Mouse (Mus musculus): Measurements from ENCODE around the gene Sox13. TPM values are rescaled to one million over a fixed set of nuclear protein-coding genes. Genes with fewer than 3 reads are reported as not detected.
"Not testable (repeated sequence)": the region's sequence is repeated elsewhere in the genome, so short reads cannot be mapped to it uniquely, and the experiment has no call there.

Sox13 gene
- total RNA-seq, 2 experiments from 2014 or later: 9.8 to 10.8 TPM

DNA sequence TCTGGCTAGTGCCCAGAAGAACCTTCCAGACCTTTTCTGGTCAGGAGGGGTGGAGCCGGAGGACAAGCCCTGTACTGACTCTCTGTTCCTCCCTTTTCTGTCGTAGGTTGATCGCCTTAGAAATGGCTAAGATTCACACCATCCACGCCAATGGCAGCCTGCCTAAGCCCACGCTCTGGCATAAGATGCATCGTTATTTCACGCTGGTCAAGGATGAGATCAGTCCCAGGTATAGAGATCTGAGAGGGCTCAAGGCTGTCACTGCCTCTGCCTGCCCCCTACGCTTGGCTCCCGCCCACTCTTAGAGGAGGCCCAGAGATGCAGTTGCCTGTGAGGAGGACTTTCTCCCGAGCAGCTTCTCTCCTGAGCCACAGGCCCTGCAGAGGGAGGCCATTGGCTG, 55.5 kb downstream of the Sox13 start:
- DNase-seq: no peak

DNA sequence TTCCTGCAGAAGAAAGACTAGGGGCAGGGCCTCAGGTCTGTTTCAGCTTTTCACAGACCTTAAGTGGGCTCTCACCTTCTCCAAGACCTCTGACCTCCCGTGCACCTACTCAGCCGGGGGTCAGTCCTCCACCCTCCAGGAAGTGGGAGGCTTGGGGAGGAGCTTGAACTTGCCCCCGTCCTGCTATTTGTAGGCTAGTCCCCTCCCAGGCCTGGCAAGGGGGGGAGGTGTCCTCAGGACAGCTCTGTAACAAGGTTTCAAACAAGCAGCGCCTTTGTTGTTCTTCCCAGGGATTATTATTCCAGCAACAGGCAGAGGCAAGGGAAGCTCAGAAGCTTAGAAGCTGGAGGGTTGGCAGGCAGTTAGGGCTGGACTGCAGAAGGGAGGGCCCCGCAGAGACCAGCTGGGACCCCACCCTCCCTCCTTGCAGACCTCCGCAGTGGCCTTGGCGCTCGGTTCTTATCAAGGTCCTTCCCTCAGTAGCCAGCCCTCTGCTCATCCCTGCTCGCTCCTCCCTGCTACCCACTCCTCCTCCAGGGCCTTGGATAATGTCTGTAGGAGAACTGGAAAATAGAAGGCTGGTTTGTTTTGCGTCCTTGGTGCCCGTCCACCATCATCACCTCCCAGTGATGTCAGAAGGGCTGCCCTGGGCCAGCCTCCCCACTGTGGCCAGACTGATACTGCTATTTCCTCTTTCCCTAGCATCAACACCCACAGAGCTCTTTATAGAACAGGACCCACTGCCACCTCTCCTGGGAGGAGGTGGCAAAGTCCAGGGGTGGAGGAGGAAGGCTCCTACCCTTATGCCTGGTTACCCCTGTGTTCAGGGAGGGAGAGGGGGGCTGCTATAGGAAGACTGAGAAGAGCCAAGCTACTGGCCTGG, 56.3 kb downstream of the Sox13 start:
- peak in 1 of 2 experiments; percentile 53 for DNase-seq

DNA sequence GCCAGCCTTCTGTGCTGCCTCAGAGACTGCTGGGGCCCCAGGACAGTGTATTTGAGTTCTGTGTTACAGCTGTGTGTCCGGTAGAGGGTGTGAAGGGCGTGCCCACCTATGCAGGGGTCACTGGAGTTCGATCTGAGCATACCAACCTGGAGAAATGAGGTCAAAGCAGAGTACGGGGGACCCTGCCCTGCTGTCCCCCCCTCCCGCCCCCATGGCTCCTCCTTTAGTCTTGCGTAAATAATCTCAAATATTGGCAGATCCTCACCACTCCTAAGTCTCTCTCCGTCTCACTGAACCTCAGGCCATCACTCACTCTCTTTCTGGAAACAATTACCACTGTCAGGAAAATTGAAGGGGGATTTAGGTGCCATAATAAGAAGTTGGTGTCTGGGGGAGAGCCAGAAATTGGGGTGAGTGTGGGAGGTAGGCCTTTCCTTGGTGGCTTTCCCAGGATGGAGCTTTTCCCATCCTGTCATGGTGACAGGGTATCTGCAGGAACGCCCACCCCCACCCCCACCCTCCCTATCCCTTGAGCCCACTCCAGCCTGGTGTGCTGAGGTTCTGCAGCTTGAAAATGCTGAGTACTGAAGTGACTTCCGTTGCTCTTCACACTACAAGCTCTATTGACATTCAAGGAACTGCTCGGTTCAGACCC, 57.1 kb downstream of the Sox13 start:
- DNase-seq: no peak

DNA sequence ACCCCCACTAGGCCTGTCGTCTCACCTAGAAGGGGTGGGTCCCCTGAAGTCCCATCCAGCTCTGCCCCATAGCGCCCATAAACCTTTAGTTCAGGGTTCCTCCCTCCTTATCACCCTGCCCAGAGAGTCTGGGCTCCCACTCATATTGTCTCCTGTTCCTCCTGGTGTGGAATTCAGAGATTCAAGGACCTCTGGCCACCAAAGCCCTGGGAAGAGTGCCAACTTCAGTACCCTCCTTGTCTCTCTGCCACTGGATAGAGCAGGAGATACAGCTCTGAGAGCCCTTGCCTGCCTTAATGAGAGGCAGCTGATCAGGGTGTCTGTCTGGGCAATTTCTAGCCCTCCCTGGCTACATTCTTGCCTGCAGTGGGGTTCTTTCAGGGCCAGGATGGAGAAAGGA, 59.3 kb downstream of the Sox13 start:
- no peak for DNase-seq

DNA sequence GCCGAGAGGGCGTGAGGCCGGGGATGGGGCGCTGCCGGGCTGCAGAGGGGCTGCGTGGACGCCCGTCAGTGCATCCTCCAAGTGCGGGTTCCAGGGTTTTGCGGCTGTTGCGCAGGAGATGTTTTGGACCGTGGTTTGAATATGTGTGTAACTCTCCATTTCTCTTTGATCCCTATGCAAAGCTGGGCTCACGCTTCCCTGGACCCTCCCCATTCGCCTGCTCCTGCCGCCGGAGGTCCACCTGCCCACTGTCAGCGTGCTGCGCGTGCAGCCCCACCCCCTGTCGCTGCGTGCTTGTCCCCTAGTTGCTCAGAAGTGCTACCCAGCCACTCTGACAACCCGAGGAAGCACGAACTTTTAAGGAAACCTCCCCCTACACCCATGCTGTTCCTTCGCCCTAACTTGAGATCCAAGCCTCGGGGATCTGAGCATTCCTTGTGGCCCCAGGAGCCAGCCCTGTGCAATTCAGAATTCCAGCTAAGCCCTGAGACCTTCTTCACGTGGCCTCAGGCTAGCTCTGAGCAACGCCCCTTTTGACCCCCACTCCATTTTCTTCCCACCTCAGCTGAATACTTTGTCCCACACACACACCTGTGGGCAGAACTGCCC, 60.1 kb downstream of the Sox13 start:
- DNase-seq: no peak

DNA sequence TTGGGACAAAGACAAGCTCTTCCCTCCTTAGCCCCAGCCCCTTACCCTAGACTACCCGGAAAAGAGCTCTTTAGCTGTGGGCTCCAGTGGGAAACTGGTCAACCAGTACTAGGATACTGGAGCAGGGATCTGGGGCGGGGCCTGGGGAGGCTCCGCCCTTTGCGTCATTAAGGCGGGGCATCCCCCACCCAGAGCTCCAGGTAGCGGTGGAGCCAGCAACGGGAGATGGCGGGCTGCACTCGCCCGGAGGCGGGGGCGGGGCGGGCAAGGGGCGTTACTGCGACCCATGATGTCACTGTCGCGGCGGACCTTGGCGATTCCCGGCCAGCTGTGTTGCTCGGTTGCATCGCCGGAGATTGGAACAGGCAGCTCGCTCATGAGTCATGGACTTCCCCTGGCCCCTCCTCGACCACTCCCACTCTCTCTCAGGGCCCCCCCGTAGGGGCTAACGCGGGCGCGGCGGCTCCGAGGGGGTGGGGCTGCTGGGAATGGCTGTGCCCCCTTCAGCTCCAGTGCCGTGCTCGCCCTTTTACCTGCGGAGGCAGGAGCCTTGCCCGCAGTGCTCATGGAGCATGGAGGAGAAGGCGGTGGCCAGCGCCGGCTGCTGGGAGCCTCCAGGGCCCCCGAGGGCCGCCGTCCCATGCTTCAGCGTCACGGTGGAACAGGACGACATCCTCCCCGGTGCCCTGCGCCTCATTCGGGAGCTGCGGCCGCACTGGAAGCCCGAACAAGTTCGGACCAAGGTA, 60.7 kb downstream of the Sox13 start, which contains the start of gene Etnk2:
Etnk2 (plus strand) TSS at position 297 of the 746 bp plus-strand sequence.
- DNase-seq: peak; percentile 80 to 84

DNA sequence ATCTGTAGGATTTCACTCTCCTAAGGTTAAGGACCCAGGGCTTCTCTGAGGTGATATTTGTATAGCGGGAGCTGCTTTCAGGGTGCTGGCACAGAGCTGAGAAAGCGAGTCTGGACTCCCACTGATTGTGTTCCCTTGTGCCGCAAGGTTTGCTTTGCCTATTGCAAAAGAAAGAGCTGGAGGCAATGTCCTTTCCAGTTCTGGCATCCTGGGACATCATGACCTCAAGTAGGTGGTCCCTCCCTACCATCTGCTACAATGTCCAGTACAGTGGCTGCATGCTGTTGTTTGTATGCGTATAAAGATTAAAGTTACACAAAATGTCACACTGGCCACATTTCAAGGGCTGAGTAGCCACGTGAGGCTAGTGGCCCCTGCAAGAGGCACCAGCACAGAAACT, 62.1 kb downstream of the Sox13 start:
- no peak for DNase-seq

DNA sequence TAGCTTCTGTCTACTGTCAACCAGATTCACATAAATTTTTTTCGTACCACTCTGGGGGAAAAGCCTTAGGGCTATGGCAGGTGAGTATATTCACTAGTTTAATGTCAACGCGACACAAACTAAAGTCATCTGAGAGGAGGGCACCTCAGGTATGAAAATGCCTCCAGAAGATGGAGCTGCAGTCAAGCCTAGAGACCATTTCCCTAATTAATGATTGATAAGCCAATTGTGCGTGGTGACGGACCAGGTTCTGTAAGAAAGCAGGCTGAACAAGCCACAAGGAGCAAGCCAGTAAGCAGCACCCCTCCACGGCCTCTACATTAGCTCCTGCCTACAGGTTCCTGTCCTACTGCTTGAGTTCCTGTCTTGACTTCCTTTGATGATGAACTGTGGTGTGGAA, 63.2 kb downstream of the Sox13 start:
- no peak for DNase-seq

DNA sequence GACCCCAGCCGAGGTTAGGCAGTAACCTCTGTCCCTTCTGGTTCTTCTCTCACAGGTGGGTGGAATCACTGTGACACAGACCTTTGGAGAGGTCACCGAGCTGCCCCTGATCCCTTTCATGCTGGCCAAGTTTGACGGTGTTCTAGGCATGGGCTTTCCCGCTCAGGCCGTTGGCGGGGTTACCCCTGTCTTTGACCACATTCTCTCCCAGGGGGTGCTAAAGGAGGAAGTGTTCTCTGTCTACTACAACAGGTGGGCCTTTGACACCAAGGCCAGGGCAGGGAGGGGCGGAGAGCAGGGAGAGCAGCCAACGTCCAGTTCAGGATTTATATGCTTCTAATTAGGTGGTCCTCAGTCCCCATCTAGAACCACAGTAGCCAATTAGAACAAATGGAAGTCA, 67.8 kb downstream of the Sox13 start:
- DNase-seq: no peak

DNA sequence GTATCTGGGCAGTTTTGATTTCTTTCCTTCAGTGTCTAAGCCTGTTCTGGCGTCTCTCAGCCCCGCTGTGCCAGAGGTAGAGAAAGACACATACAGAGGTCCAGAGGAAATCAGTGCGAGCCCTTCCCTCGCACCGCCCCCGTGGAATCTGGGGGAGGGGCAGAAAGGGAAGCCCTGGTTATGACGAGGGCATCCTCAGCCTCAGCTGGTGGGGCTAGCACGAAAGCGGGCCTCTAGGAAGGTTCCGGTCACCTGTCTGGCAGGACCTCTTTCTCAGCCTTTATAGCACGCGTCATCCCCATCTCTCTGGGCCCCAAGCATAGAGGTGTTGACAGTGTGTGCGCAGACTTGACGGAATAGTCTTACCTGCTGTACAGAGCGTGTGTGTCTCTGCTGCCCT, 68.3 kb downstream of the Sox13 start:
- no peak for DNase-seq

DNA sequence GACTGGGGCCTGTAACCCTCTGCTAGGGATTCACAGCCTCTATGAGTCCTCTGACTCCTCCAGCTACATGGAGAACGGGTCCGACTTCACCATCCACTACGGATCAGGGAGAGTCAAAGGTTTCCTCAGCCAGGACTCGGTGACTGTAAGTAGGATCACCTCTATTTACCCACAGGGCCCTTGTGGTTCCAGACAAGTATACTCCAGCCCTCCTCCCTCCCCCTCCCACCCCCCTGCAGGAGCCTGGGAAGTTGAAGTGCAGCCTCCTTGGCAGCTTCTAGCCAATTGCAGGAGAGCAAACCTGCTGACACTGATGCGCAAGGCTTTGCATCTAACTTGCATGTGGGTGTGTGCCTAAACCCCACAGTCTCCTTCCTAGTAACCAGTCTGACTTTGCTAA, 68.7 kb downstream of the Sox13 start:
- no peak for DNase-seq

DNA sequence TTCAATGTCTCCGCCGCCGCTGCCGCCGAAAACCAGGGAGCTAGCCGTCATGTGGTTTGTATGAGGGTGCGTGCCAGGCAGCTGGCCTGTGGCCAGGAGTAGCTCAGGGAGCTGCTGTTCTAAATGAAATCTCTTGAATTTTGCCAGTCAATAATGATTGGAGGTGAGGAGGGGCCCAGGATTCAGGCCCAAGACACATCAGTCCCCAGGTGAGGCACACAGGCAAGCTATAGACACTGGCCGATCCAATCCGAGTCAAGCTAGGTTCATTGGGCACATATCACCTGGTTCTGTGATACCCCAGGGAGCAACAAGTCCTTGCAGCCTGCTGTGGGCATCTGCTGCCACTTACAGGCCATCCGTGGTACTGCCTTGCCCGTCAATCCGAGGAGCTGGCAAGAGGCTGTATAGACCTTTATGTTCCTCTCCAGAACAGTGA, 70.8 kb downstream of the Sox13 start:
- peak; percentile 54 to 82 for DNase-seq

DNA sequence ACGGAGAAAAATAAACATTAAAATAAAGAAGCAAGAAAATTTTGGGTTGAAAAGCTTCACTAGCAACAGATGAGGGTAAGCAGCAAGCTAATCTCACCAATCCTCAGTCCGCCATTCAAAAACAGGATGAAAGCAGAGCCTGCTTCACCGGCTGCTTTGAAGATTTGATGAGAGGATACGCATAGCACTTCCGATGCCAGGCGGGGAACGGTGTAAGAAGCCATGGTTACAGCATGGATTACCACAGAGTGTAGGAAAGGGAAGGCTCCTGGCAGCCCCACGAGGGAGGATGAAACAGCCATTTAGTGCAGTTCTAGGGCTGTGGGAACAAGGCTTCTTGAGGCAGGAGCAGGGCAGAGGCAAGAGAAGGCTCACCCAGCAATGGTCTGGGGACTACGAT, 72.4 kb downstream of the Sox13 start:
- DNase-seq: no peak

DNA sequence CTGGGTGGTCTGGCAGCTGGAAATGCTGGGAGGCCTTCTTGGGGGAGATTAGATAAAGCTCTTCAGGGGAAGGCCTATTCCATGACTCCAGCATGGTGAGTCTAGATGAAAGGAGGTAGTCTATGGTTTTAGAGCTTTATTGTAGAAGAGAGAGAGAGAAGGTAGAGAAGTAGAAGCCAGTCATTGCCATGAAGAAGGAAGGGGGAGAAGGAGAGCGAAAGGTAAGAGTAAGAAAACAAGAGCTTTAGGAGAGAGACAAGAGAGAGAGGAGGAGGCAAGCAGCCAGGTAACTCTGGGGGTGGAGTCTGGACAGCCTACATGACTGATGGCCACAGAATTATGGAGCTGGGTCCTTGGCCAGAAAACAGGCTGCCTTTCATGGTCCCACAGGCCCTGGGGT, 74.0 kb downstream of the Sox13 start, which contains the start of gene Ren1:
Ren1 (plus strand) TSS at position 301 of the 400 bp plus-strand sequence.
- no peak for DNase-seq

DNA sequence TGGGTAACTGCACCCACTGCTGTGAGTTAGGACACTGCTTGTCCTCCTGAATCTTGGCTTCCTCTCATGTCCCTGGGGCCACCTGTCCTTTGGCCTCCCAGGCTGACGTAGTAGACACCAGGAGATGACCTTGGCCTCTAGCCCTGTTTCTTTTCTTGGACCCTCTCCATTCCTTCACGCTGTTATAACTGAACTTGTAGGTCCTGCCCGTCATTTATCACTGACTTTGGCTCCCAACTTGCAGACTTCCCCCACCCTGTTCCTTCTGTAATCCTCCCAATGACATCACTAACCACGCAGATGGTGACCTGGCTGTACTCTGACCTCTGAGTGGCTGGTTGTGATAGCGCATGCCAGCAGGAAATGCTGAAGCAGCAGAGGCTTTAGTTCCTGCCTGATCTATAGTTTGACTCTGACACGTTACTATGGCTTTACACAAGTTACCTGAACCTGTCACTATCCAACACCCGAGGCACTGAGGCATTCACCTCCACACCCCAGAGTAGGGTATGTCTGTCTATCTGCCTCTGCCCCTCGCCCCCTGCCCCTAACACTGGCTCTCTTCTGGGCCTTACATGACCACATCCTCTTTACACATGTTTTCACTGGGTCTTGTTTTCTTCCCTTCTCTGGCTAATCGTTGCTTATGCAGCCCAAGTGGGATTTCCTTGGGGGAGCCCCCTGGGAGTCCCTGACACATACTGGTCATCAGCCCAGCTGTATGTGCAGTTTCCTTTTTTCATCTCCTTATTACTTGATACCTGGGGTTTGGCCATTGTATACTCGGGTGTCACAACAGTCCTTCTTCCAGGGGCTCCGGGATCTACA, 76.3 kb downstream of the Sox13 start:
- DNase-seq: peak in 1 of 2 experiments; percentile 35

DNA sequence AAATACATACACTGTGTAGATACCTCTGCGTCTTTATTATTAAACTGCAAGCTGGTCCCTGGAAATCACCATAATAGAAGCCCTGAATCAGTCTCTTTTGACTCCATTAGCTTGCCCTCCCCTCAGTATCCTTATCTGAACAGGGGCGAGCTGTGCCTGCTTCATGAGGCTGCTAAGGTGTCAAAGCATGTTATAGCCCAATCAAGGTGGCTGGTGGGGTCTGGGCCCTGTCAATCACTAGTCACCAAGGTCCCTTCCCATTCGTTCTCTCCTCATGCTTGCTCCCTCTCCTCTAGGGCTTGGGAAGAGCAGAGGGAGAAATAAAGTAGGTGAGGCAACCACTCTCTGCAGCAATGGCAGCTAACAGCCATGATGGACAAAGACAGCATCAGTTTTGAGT, 77.0 kb downstream of the Sox13 start:
- DNase-seq: no peak

DNA sequence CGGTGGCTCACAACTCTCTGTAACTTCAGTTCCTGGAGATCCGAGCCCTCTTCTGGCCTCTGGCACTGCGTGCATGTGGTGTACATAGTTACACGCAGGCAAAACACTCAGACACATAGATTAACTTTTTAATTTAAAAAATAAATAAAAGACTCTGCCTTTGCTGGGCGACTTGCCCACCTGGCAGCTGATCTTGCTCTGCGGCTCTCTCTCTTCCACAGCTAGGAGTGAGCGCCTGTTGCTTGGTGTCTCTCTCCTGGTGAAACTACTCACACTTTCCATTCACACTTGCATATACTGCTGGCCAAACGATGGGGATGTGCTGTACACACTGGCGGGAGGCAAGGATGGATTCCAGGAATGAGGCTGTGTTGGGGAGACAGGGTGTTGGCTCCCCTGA, 77.6 kb downstream of the Sox13 start:
- DNase-seq: no peak

DNA sequence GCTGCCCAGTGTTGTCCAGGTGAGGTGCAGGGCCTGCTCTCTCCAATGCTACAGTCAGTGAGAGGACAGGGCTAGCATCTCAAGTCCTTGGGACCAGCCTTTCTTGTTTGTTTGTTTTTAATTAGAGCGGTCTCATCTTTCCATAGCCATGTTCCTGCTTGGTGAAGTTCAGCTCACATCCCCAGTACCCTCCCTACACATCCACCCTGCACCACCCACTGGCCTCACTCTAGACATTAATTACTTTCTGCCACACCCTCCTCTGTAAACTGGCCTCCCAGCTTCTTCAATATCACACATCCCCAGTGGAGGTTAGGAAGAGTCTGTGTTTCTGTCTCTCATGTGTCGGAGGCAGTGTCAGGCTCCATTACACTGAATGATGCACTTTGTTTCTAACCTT, 79.8 kb downstream of the Sox13 start:
- no peak for DNase-seq

DNA sequence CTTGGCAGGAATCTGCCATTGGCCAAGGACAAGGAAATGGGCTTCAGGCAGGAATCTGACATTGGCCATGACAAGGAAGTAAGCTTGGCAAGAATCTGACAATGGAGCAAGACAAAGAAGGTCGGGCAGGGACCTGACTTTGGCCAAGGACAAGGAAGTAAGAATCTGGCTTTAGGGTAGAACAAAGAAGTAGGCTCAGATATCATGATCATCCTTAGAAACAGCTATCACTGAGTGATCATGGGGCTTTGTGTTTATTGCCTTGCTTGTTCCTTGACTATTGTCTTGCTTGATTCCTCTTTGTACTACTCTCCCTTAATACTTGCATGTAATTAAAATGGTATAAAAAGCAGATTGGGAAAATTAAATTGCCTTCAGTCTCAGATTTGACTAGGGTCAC, 83.8 kb downstream of the Sox13 start:
- DNase-seq: not testable (repeated sequence)

DNA sequence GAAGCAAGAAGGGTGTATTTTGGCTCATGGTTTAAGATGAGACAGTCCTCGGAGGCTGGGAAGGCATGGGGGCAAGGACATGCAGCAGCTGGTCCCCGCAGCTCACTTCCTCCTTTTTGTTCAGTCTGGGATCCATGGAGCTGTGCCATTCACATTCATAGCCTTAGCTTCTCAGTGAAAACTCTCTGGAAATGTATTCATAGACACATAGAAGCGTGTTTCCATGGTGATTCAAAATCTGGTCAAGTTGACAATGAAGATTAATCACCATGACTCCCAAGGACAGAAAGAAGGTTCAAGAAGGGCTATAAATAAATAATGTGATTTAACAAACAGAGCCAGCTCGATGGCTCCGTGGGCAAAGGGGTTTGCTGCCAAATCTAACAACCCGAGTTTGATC, 90.2 kb downstream of the Sox13 start:
- no peak for DNase-seq

DNA sequence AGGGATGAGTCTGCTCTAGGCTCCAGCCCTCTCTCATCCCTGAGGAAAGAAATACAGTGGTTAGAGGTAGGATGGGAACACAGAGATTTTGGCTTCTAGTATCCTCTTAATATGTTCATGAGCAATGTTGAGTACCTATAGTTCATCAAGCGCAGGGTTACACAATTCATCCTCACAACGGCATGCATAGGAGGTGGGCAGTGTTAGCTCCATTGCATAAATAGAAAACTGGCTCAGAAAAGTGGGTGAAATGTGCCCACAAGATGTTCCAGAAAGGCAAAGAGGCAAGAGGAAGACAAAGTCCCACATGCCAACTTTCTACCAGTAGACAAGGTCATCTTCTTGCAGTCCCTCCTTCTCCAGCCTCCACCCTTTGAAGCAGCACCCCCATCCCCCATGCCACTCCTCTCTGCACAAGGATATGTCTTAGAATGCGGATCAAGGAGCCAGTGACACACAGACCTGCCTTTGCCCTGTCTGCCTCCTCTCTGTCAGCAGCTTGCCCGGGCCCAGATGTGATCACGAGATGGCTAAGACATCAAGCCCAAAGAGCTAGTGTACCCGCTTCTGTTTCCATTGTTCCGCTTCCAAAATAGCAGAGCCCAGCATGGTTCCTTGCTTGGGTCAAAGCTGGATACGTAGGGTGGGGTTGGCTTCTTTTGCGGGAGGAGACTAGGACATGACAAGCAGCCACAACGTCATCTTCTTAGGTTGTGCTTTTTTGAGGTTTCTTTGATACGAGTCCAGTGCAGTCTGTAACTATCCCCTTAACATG, 91.3 kb downstream of the Sox13 start:
- DNase-seq: no peak
